Mouse (Mus musculus): Measurements from ENCODE around the gene Csrnp3. TPM values are rescaled to one million over a fixed set of nuclear protein-coding genes. Genes with fewer than 3 reads are reported as not detected.

Csrnp3 gene
- total RNA-seq, 2 experiments from 2014 or later, result 86.0 to 91.2 TPM

GRCm38 (mm10) chr2:66069454-66069853, 223.9 kb downstream of the Csrnp3 start:
- intact Hi-C loops (cut with DNase I), result no loop called here

GRCm38 (mm10) chr2:66080731-66081130, 235.2 kb downstream of the Csrnp3 start:
- DNase-seq (ENCODE audit: low spot score in 2 of 2), result no peak
- intact Hi-C loops (cut with DNase I), result no loop called here

More at GRCm38 (mm10) chr2:66069454-66069853, 223.9 kb downstream of the Csrnp3 start:
- DNase-seq (ENCODE audit: low spot score in 2 of 2), result no peak

Other genes starting within 250 kb of the Csrnp3 start
- 100 to 1,000 TPM; 312 to 326 TPM for gene Scn2a, start 225.0 kb upstream of the Csrnp3 start, total RNA-seq (2021)

All from left cerebral cortex, postnatal 25 days (tissue).